Mouse (Mus musculus): ENCODE data around the gene Dcaf7.

Dcaf7 gene

DNA sequence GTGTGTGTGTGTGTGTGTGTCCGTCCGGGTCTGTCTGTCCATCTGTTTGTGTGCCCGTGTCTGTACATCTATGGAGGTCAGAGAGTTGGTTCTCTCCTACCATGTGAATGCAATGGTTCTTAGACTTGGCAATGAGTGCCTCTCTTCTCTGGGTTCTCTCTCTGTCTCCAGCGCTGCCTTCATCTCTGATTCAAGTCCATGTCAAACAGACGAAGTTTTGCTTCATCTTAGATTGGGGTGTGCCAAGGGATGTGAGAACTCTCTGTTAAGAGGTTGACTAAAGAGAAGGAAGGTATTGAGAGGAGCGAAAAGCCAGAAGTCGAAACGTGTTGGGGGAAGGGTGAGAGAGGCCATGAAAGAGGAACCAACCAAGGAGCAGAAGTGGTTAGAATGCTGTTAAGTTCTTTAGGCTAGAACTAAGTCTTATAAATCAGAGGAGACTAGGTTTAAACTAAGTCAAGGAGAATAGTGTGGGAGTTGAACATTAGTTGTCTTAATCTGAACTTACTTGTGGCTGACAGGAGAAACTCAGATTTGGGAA is 69.4 kb downstream of the Dcaf7 start:
- in situ Hi-C loops (cut with MboI, MseI): loop anchor here in 1 of 2 experiments (10.0 kb wide), 1 partner anchor 1419 kb away; no protein-coding TSS in a partner anchor
